Mouse (Mus musculus) lung, postnatal 0 days (tissue): ENCODE measurements at regions not wholly inside any gene's neighbourhood (a gene's known extent, or its start where the extent isn't known, plus 50 kb on each side); places are given as distances from the start of the nearest gene placed in this dataset.

Experiments
- CTCF ChIP-seq: IDR thresholded peaks from 2 replicates; pipeline ENCODE4 v1.5.1; 2016; ENCODE audit warnings: antibody characterized with exemption, mild to moderate bottlenecking
- EP300 ChIP-seq: IDR thresholded peaks from 2 replicates; pipeline ENCODE4 v1.6.1; 2016; ENCODE audit warnings: antibody characterized with exemption, mild to moderate bottlenecking, control low read depth

DNA sequence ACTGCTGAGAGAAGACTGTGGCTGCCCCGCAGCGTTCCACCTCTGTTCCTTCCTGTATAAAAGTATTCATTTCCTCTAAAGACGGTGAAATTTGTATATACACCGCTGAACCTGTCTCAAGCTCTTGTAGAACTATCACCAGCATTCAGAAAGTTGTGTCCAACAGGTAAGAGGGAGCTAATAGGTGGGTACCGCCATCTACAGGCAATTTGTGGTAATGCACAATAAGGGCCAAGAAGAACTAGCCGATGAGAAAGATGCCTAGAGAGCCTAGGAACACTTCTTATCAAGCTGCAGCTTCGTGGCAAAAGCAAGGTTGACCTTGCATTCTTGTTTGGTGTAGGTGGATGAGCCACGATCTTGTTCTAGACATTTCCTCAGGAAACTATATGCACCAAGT, 61.6 kb upstream of the Gm10181 start:
- TF ChIP-seq CTCF (peak; percentile 95), EP300 (no peak)
